Mouse (Mus musculus) erythroblast, embryonic 14.5 days (primary cell): ENCODE data around the gene Manbal.

Source experiments
- GATA1 ChIP-seq: IDR thresholded peaks from 2 replicates; pipeline ENCODE4 v1.6.1; 2012; ENCODE audit warnings: low read length, inconsistent platforms, mixed read lengths
- TAL1 ChIP-seq: IDR thresholded peaks from 3 replicates; pipeline ENCODE4 v1.6.1; 2012; ENCODE audit warnings: low read length, inconsistent platforms, mixed read lengths

GRCm38 (mm10) chr2:157401261-157401660 is 33.9 kb downstream of the Manbal start:
- TF ChIP-seq TAL1 (no peak), GATA1 (no peak)
